Mouse (Mus musculus) embryonic facial prominence, embryonic 11.5 days (tissue): ENCODE measurements around the gene Pde6c. TPM values are rescaled to one million over a fixed set of nuclear protein-coding genes. Genes with fewer than 3 reads are reported as not detected.

ENCODE experiments used
- ATAC-seq: fragments of 200-750 bp; cut with Nextera tagmentation; replicated peaks from 2 replicates; pipeline ENCODE4 v1.8.0; 2017; ENCODE audit warnings: low read depth; ENCODE audit not compliant: insufficient number of reproducible peaks, low FRiP score, low TSS enrichment
- DNase-seq: peaks from one replicate; pipeline ENCODE4 v3.0.0-alpha.2; 2015; ENCODE audit warnings: low spot score
- H3K27ac ChIP-seq: fragments of 300-500 bp; sonication (generic); replicated peaks from 2 replicates; pipeline ENCODE4 v1.5.1; 2014; ENCODE audit warnings: mild to moderate bottlenecking, low read depth, low read length, control low read depth
- H3K27me3 ChIP-seq: fragments of 300-500 bp; sonication (generic); 2 replicates; pipeline ENCODE4 v1.6.1; 2014; ENCODE audit warnings: mild to moderate bottlenecking, low read length, moderate library complexity, mixed read lengths; ENCODE audit not compliant: control insufficient read depth, insufficient read depth
- H3K36me3 ChIP-seq: fragments of 300-500 bp; sonication (generic); replicated peaks from 2 replicates; pipeline ENCODE4 v1.6.1; 2014; ENCODE audit warnings: low read depth, mild to moderate bottlenecking, low read length, moderate library complexity, mixed read lengths; ENCODE audit not compliant: control insufficient read depth, insufficient read depth
- H3K4me1 ChIP-seq: fragments of 300-500 bp; sonication (generic); 2 replicates; pipeline ENCODE4 v1.6.1; 2014; ENCODE audit warnings: low read length, mixed read lengths; ENCODE audit not compliant: control insufficient read depth, insufficient read depth
- H3K4me2 ChIP-seq: fragments of 300-500 bp; sonication (generic); 2 replicates; pipeline ENCODE4 v1.6.1; 2014; ENCODE audit warnings: low read depth, mild to moderate bottlenecking, control low read depth, low read length, moderate library complexity
- H3K4me3 ChIP-seq: fragments of 300-500 bp; sonication (generic); 2 replicates; pipeline ENCODE4 v1.5.1; 2014; ENCODE audit warnings: low read depth, low read length, control low read depth
- H3K9ac ChIP-seq: fragments of 300-500 bp; sonication (generic); replicated peaks from 2 replicates; pipeline ENCODE4 v1.6.1; 2014; ENCODE audit warnings: mild to moderate bottlenecking, control low read depth, low read length
- H3K9me3 ChIP-seq: fragments of 300-500 bp; sonication (generic); replicated peaks from 2 replicates; pipeline ENCODE4 v1.6.1; 2016; ENCODE audit warnings: mild to moderate bottlenecking, low read length, inconsistent platforms, mixed read lengths; ENCODE audit not compliant: control insufficient read depth
- WGBS: fragments of 180-500 bp; shearing (Covaris S2); extraction: QIAGEN DNeasy Blood & Tissue Kit; methylation state at CpG from one replicate; pipeline ENCODE4 v1.1.7; 2014; 5-methylcytosine and 5-hydroxymethylcytosine counted together
- polyA plus RNA-seq: library from polyadenylated mRNA; unstranded; fragments of >200 nt; fragmentation: Nextera tagmentation; extraction: Ambion mirVana; gene quantifications from 2 replicates; pipeline ENCODE4 v1.2.1, GENCODE M21; 2014

Pde6c gene
- polyA plus RNA-seq, 1 experiment from 2014 or later, result not detected

- Histone ChIP-seq H3K4me1 (no peaks in the 10 kb centered on the region), H3K27me3 (peaks cover 13% of the 10 kb centered on the region), H3K9me3 (no peaks in the 10 kb centered on the region), H3K9ac (peak overlapping the region; percentile 61), H3K27ac (no peak overlapping the region), H3K4me3 (peak overlapping the region; percentile 60; the same call in 1 of the 2 replicates), H3K36me3 (no peaks in the 10 kb centered on the region), H3K4me2 (peak overlapping the region; percentile 96)
- DNase-seq (no peak), ATAC-seq (no peak)
- 21% methylated on average over 9 of the region's 9 CpGs for WGBS
Measured at GRCm38 (mm10) chr19:38123921-38124320, 8.7 kb upstream of the Pde6c start.

GRCm38 (mm10) chr19:38124401-38125218 is 8.0 kb upstream of the Pde6c start:
- H3K9ac ChIP-seq, result peak overlapping the region; percentile 61
- H3K27me3 ChIP-seq, result peaks cover 13% of the 10 kb centered on the region
- peak overlapping the region; percentile 60 for H3K4me3 ChIP-seq
- WGBS, result 2% methylated on average over 50 of the region's 77 CpGs
- H3K4me2 ChIP-seq, result peak overlapping the region; percentile 96
- H3K9me3 ChIP-seq, result no peaks in the 10 kb centered on the region
- H3K36me3 ChIP-seq, result no peaks in the 10 kb centered on the region
- ATAC-seq (peak; percentile 67), DNase-seq (peak; percentile 55)
- H3K27ac ChIP-seq, result no peak overlapping the region
- no peaks in the 10 kb centered on the region for H3K4me1 ChIP-seq

GRCm38 (mm10) chr19:38125219-38125610 is 7.4 kb upstream of the Pde6c start, which contains the start of gene Rbp4:
Gene Rbp4, minus strand, starts transcription at chr19:38125281.
- DNase-seq (no peak), ATAC-seq (no peak)
- H3K36me3 ChIP-seq, result no peaks in the 10 kb centered on the region
- peaks cover 13% of the 10 kb centered on the region for H3K27me3 ChIP-seq
- H3K9ac ChIP-seq, result peak within 1 kb of the TSS; percentile 61
- H3K4me2 ChIP-seq, result peak within 1 kb of the TSS; percentile 96
- 60% methylated on average over 6 of the region's 6 CpGs for WGBS
- H3K27ac ChIP-seq, result no peak within 1 kb of the TSS
- no peaks in the 10 kb centered on the region for H3K9me3 ChIP-seq
- no peaks in the 10 kb centered on the region for H3K4me1 ChIP-seq
- peak within 1 kb of the TSS; percentile 60 for H3K4me3 ChIP-seq

GRCm38 (mm10) chr19:38126656-38127055 is 5.9 kb upstream of the Pde6c start:
- Histone ChIP-seq H3K4me1 (no peaks in the 10 kb centered on the region), H3K4me3 (no peak overlapping the region), H3K36me3 (no peaks in the 10 kb centered on the region), H3K4me2 (no peak overlapping the region), H3K9me3 (no peaks in the 10 kb centered on the region), H3K27me3 (peaks cover 13% of the 10 kb centered on the region), H3K27ac (no peak overlapping the region), H3K9ac (no peak overlapping the region)
- no peak for DNase-seq
- ATAC-seq, result no peak
- WGBS, result 74% methylated on average over 8 of the region's 8 CpGs

GRCm38 (mm10) chr19:38133986-38134385 is 1.4 kb downstream of the Pde6c start:
- WGBS, result 67% methylated on average over 11 of the region's 11 CpGs
- H3K9ac ChIP-seq, result no peak overlapping the region
- H3K4me2 ChIP-seq, result no peak overlapping the region
- ATAC-seq, result no peak
- H3K27ac ChIP-seq, result no peak overlapping the region
- no peaks in the 10 kb centered on the region for H3K4me1 ChIP-seq
- no peaks in the 10 kb centered on the region for H3K27me3 ChIP-seq
- no peaks in the 10 kb centered on the region for H3K36me3 ChIP-seq
- no peak for DNase-seq
- no peaks in the 10 kb centered on the region for H3K9me3 ChIP-seq
- no peak overlapping the region for H3K4me3 ChIP-seq

GRCm38 (mm10) chr19:38134806-38135205 is 2.2 kb downstream of the Pde6c start:
- no peak overlapping the region for H3K4me3 ChIP-seq
- H3K9ac ChIP-seq, result no peak overlapping the region
- H3K4me1 ChIP-seq, result no peaks in the 10 kb centered on the region
- no peaks in the 10 kb centered on the region for H3K36me3 ChIP-seq
- no peaks in the 10 kb centered on the region for H3K27me3 ChIP-seq
- H3K9me3 ChIP-seq, result no peaks in the 10 kb centered on the region
- WGBS, result 89% methylated on average over 6 of the region's 6 CpGs
- ATAC-seq (no peak), DNase-seq (no peak)
- no peak overlapping the region for H3K27ac ChIP-seq
- no peak overlapping the region for H3K4me2 ChIP-seq

- ATAC-seq, result no peak
- 74% methylated on average over 4 of the region's 4 CpGs for WGBS
- no peak overlapping the region for H3K4me3 ChIP-seq
Measured at GRCm38 (mm10) chr19:38143540-38144271, 11.1 kb downstream of the Pde6c start.

GRCm38 (mm10) chr19:38156243-38156642 is 23.7 kb downstream of the Pde6c start:
- H3K4me2 ChIP-seq, result no peak overlapping the region
- DNase-seq, result no peak
- WGBS, result 95% methylated on average over 1 of the region's 1 CpGs
- H3K36me3 ChIP-seq, result no peaks in the 10 kb centered on the region
- no peak overlapping the region for H3K4me3 ChIP-seq
- H3K9me3 ChIP-seq, result no peaks in the 10 kb centered on the region
- H3K9ac ChIP-seq, result no peak overlapping the region
- H3K4me1 ChIP-seq, result no peaks in the 10 kb centered on the region
- no peaks in the 10 kb centered on the region for H3K27me3 ChIP-seq
- ATAC-seq, result no peak
- H3K27ac ChIP-seq, result no peak overlapping the region

More at GRCm38 (mm10) chr19:38143540-38144271, 11.1 kb downstream of the Pde6c start:
- H3K27ac ChIP-seq, result no peak overlapping the region
- H3K9me3 ChIP-seq, result no peaks in the 10 kb centered on the region
- H3K27me3 ChIP-seq, result no peaks in the 10 kb centered on the region
- no peak overlapping the region for H3K4me2 ChIP-seq
- DNase-seq, result no peak
- H3K36me3 ChIP-seq, result no peaks in the 10 kb centered on the region
- no peak overlapping the region for H3K9ac ChIP-seq
- H3K4me1 ChIP-seq, result no peaks in the 10 kb centered on the region
